Mouse (Mus musculus): ENCODE results near the gene Cd47.
A peak's percentile ranks its signal among the peaks of the same experiment; 100 is the strongest.

The Cd47 gene

GRCm38 (mm10) chr16:49834130-49834693, 33.9 kb downstream of the Cd47 start:
- DNase-seq (ENCODE audit: low spot score in 2 of 2): no peak

DNA sequence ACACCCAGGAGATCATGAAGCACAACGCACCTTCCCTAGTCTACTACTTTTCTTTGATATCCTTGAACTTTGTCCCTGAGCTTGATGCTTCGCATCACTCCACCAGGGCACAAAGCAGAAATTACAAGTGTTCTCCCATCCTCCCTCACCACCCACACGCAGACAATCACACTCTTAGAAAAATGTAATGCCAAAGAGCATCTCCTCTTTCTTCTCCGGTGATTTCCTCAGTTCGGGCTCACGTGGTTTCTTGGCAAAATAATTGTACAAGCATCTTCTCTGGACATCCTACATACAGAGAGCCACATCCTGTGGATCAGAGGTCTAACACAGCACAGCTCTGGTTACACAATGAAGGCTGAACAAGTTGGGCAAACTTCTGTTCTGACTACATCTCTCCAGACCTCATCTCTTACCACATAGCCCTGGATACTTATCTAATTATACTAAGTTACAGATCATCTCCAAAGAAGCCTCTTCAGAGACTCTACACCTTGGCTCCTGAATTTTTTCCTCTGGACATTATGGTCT, 36.4 kb downstream of the Cd47 start:
- DNase-seq (ENCODE audit: low spot score in 2 of 2): no peak

- no peak for DNase-seq (ENCODE audit: low spot score in 2 of 2)
Observed at GRCm38 (mm10) chr16:49838923-49839322, 38.6 kb downstream of the Cd47 start.

GRCm38 (mm10) chr16:49839681-49840535, 39.6 kb downstream of the Cd47 start:
- DNase-seq (ENCODE audit: low spot score in 2 of 2): peak in 1 of 2 experiments; percentile 25

DNA sequence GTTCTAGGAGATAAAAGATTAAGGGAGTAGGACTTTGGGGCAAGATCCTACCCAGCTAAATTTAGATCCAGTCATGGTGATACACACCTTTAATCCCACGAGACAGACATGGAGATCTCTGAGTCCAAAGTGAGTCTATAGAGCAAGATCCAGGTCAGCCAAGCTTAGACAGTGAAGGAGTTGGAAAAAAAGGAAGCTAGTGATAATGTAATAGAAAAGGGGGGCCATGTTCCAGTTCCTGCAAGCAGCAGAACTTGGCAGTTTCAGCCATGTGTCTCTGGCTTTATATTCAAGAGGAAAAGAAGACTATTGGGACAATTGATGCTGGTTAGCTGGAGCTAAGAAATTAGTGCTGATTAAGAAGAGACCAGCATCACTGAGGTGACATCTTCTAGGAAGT, 43.4 kb downstream of the Cd47 start:
- DNase-seq (ENCODE audit: low spot score in 2 of 2): no peak

GRCm38 (mm10) chr16:49847224-49848003, 47.1 kb downstream of the Cd47 start:
- no peak for DNase-seq (ENCODE audit: low spot score in 2 of 2)

DNA sequence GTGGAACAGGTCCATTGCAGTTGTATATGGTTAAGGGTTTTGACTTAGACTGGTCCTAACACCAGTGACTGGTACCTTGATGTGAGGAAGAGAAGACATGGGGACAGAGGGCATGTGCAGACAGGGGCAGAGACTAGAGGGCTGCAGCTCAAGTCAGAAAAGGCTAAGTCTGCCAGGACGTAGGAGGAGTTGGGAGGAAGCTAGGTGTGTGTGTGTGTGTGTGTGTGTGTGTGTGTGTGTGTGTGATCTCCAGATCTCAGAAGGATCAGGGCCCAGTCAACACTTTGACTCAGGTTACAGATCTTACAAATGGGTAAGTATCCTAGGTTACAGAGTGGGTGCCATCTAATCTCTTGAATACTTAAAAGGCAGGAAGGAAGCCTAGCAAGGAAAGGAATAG, 48.3 kb downstream of the Cd47 start:
- no peak for DNase-seq (ENCODE audit: low spot score in 2 of 2)

GRCm38 (mm10) chr16:49852940-49853339, 52.6 kb downstream of the Cd47 start:
- DNase-seq (ENCODE audit: low spot score in 2 of 2): no peak

DNA sequence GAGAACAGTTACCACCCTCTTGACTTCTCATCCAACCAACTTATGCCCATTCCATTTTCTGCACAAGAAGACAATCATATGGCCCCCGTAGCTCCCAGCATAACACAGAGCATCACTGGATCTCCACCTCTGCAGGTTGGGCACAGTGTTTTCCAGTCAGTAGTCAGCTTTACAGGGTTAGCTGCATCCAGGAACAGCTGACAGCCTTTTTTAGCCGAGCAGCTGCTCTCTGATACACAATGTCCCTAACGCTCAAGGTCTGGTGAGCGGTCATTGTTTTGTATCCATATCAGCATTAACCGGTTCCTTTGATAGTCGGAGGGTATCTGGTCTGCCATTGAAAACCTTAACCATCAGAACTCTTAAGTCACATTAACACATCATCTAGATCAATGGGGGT, 53.3 kb downstream of the Cd47 start:
- no peak for DNase-seq (ENCODE audit: low spot score in 2 of 2)

GRCm38 (mm10) chr16:49854194-49854593, 53.9 kb downstream of the Cd47 start:
- no peak for DNase-seq (ENCODE audit: low spot score in 2 of 2)

- DNase-seq (ENCODE audit: low spot score in 2 of 2): peak; percentile 85 to 91
Observed at GRCm38 (mm10) chr16:49854931-49855835, 54.9 kb downstream of the Cd47 start.

DNA sequence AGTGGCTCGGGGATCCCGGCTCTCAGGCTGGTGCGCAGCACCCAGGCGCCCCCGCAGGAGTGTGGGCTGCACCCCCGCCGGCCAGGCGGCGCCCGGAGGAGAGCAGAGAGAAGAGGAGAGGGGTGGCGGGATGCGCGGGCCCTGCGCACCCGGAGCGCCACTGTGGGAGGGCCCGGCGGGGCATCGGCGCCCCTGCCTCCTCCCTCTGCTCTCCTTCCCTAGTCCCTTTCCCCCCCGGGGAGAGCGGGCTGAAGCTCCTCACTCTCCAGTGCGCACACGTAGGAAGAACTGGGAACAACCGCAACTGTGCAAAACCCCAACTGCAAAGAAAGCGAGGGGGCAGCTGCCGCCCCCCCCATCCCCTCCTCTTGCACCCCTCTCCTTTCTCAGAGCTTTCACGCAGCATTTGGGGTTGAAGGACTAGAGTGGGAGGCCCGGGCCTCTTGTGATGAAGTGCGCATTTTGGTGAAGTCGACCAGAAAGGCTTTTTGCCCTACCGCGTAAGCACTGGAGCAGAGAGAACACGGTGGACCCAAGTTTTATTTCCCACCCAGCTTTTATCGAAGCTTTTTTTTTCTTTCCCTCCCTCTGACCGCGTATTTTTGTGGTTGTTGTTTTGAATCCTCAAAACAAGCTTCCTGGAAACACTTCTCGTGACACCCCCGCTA, 55.6 kb downstream of the Cd47 start:
- DNase-seq (ENCODE audit: low spot score in 2 of 2): peak in 1 of 2 experiments; percentile 26

GRCm38 (mm10) chr16:49856661-49857060, 56.3 kb downstream of the Cd47 start:
- DNase-seq (ENCODE audit: low spot score in 2 of 2): no peak

DNA sequence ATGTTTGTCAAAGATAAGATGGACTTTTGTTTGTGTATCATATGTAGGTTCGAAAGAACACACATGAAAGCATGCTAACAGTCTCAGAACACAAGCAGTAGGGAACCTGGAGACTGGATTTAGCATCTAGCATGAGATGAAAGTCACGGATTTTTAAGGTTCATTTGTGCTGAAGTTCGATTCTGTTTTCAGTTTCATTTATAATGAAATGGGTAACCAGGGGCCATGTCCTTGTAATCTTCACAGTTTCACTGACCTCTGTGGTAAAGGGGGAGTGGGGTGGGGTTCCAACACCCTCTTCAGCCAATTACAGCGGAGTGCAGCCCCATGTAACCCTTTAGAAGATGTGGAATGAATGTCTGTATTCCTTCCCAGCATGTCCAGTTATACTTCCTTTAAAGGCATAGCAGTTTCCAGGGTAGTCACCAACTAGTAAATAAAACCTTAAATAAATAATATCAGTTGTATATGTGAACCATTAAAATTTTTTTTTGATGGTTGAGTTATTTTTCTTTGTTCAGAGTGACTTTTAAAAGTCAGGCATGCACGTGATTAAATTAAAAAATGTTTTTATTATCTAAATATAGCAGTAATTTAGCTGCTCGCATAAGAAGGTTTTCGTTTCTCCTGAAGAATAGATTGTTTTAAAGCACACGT, 57.3 kb downstream of the Cd47 start:
- DNase-seq (ENCODE audit: low spot score in 2 of 2): no peak

- no peak for DNase-seq (ENCODE audit: low spot score in 2 of 2)
Observed at GRCm38 (mm10) chr16:49858161-49858906, 58.0 kb downstream of the Cd47 start.

DNA sequence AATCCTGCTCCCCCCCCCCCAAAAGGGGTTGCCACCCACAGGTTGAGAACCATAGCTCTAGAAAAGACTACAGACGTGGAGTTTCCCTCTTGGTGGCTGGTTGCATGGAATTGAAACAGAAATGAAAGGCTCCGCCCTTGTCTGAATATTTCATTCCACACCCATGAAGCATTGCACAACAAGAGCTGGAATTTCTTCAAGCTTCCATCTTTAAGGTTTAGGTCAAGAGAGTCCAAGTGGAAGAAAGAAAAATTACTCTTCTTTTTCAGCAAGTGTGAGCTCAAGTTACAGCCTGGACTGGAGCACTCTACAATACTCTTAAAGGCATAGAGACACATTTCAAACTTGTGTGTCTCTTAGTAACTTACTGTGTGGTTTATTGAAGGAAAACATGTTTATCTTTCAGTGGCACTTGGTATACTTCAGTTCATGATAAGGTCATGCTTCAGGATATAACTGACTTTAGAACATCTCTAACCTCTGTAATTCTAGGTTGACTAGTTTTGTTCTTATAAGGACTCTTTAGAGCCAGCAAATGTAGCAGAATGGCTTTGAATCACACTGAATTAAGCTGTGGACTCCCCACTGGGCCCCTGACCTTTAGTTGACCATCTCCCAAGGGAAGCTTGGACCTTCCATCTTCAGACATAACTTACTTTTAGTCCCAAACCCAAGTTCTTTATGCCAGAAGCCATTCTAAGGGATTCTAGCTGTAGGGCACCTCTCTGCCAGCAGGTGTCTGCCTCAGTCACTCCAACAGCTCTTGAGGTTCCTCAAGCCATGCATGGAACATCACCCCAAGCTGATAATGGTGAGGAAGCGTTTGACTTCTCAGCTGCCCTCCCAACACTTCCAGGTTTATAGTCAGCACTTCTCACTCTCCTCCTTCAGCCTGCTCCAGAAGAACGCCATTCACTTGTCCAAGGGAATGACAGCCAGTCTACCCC, 58.8 kb downstream of the Cd47 start:
- no peak for DNase-seq (ENCODE audit: low spot score in 2 of 2)

- DNase-seq (ENCODE audit: low spot score in 2 of 2): no peak
Observed at GRCm38 (mm10) chr16:49861986-49862385, 61.7 kb downstream of the Cd47 start.

DNA sequence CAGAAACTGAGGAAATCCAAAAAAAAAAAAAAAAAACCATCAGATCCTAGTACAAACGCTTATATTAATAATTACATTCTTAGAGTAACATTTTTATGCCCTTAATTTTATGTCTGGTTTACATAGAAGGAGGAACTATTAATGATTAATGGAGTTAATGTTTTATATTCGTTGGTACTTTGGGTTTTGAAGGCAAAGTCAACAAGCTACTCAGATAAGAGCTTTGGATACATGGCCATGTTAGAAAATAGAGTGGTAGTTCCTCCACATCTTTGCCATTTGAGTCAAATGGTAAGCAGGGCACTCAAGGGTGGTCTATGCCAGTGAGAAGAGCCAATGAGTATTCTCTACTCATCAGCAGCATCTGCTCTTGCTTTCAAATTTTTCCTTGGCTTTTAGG, 66.3 kb downstream of the Cd47 start:
- no peak for DNase-seq (ENCODE audit: low spot score in 2 of 2)
